Mouse (Mus musculus) forebrain, embryonic 14.5 days (tissue): ENCODE results near the gene Uncx. TPM values are rescaled to one million over a fixed set of nuclear protein-coding genes. Genes with fewer than 3 reads are reported as not detected.
"Not testable (repeated sequence)": the region's sequence is repeated elsewhere in the genome, so short reads cannot be mapped to it uniquely, and the experiment has no call there.

Source experiments
- ATAC-seq: fragments of 200-750 bp; cut with Nextera tagmentation; 2 replicates; pipeline ENCODE4 v1.8.0; 2017; ENCODE audit warnings: mild to moderate bottlenecking, moderate library complexity
- DNase-seq: peaks from one replicate; pipeline ENCODE4 v3.0.0-alpha.2; 2015; ENCODE audit warnings: low spot score
- H3K27ac ChIP-seq: fragments of 300-500 bp; sonication (generic); 2 replicates; pipeline ENCODE4 v1.5.1; 2014; ENCODE audit warnings: low read depth, mild to moderate bottlenecking, control low read depth, low read length, moderate library complexity
- H3K27me3 ChIP-seq: fragments of 300-500 bp; sonication (generic); replicated peaks from 2 replicates; pipeline ENCODE4 v1.6.1; 2014; ENCODE audit warnings: low read length, control low read depth, mixed read lengths; ENCODE audit not compliant: control insufficient read depth, insufficient read depth
- H3K36me3 ChIP-seq: fragments of 300-500 bp; sonication (generic); 2 replicates; pipeline ENCODE4 v1.6.1; 2014; ENCODE audit warnings: low read length, control low read depth; ENCODE audit not compliant: control insufficient read depth, insufficient read depth
- H3K4me1 ChIP-seq: fragments of 300-500 bp; sonication (generic); 2 replicates; pipeline ENCODE4 v1.6.1; 2014; ENCODE audit warnings: antibody characterized with exemption, low read length, control low read depth; ENCODE audit not compliant: control insufficient read depth, insufficient read depth
- H3K4me2 ChIP-seq: fragments of 300-500 bp; sonication (generic); 2 replicates; pipeline ENCODE4 v1.6.1; 2014; ENCODE audit warnings: mild to moderate bottlenecking, control low read depth, low read length
- H3K4me3 ChIP-seq: fragments of 300-500 bp; sonication (generic); 2 replicates; pipeline ENCODE4 v1.5.1; 2014; ENCODE audit warnings: low read depth, low read length, control low read depth
- H3K9ac ChIP-seq: fragments of 300-500 bp; sonication (generic); 2 replicates; pipeline ENCODE4 v1.6.1; 2014; ENCODE audit warnings: mild to moderate bottlenecking, low read length, control low read depth, moderate library complexity
- H3K9me3 ChIP-seq: fragments of 300-500 bp; sonication (generic); replicated peaks from 2 replicates; pipeline ENCODE4 v1.6.1; 2016; ENCODE audit warnings: low read length, control low read depth, mixed read lengths; ENCODE audit not compliant: control insufficient read depth
- WGBS: fragments of 180-500 bp; shearing (Covaris S2); extraction: QIAGEN DNeasy Blood & Tissue Kit; methylation state at CpG from one replicate; pipeline ENCODE4 v1.1.7; 2014; 5-methylcytosine and 5-hydroxymethylcytosine counted together
- polyA plus RNA-seq: library from polyadenylated mRNA; unstranded; fragments of >200 nt; fragmentation: Nextera tagmentation; extraction: Ambion mirVana; gene quantifications from 2 replicates; pipeline ENCODE4 v1.2.1, GENCODE M21; 2014

Gene Uncx
- polyA plus RNA-seq, 1 experiment from 2014 or later: 2.3 TPM

DNA sequence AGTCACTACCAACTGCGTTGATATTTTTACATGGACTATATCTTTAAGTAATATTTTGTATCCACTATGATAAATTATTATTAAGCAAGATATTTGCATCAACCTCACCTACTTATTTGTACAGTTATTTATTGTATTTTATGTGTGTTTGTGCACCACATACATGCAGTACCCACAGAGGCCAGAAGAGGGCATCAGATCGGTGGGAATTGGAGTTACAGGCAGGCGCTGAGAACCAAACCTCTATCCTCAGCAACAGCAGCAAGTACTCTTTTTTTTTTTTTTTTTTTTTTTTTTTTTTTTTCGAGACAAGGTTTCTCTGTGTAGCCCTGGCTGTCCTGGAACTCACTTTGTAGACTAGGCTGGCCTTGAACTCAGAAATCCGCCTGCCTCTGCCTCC is 44.2 kb downstream of the Uncx start:
- H3K9me3 ChIP-seq, H3K27ac ChIP-seq, ATAC-seq, H3K4me3 ChIP-seq, H3K4me2 ChIP-seq, DNase-seq, H3K36me3 ChIP-seq, H3K9ac ChIP-seq, H3K4me1 ChIP-seq: not testable (repeated sequence)
- WGBS: 88% methylated on average over 5 of the region's 5 CpGs
- peaks cover 37% of the 10 kb centered on the region for H3K27me3 ChIP-seq

DNA sequence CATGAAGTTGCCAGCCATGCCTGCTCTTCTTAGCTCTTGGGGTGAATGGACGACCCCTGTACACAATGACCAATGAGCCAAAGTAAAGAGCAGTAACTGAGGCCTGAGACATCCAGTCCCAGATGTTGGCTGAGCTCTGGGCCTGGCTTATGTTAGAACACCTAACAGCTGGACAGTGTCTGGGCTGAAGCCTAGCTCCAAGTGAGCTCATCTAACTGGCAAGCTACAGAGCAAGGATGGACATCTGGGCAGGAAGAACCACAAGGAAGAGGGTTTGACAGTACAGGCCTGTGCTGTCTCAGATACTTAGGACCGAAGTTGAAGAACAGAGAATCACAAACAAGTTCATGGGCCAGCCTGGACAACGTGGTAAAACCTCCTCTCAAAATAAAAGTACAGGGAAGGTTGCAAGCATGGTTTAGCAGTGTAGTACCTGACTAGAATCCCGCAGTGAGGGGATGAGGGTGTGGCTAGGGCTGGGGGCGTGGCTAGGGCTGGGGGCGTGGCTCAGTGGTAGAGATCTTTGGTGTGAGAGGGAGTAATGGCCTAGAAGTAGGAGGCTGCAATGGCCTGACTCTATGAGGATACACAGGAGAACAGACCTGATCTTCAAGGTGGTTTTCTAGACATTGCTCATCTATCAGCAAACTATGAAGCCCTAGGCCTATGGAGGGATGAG is 47.5 kb downstream of the Uncx start:
- not testable (repeated sequence) for H3K36me3 ChIP-seq, DNase-seq, H3K9ac ChIP-seq, ATAC-seq, H3K4me1 ChIP-seq, H3K4me3 ChIP-seq, H3K27ac ChIP-seq, H3K4me2 ChIP-seq, H3K9me3 ChIP-seq
- 47% methylated on average over 6 of the region's 6 CpGs for WGBS
- peaks cover 14% of the 10 kb centered on the region; the same call in 1 of the 2 replicates for H3K27me3 ChIP-seq

DNA sequence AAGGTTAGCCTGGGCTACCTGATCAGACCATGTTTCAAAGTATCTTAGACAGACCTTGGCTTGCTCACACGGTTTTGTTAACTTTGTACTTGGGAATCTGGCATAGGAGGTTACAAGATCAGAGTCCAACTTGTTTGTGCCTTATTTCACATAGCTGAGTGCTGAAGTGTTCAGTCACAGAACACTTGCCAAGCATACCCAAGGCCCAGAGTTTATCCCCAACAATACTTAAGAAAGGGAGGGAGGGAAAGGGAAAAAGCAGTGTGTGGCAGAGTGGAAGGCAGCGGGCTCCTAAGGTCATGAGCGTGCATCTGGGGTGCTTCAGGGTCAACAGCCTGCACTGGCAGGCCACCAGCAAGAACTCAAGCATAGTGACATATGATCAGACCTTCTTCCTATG is 48.7 kb downstream of the Uncx start:
- DNase-seq (no peak), ATAC-seq (no peak)
- no peak overlapping the region for H3K4me3 ChIP-seq
- 0 out of 2 replicates have a peak, but pooled peaks cover 4% of the 10 kb centered on the region for H3K27me3 ChIP-seq
- no peak overlapping the region for H3K9ac ChIP-seq
- peaks cover 7% of the 10 kb centered on the region; the same call in 1 of the 2 replicates for H3K4me1 ChIP-seq
- no peak overlapping the region for H3K4me2 ChIP-seq
- H3K9me3 ChIP-seq: no peaks in the 10 kb centered on the region
- no peaks in the 10 kb centered on the region for H3K36me3 ChIP-seq
- H3K27ac ChIP-seq: no peak overlapping the region
- WGBS: 80% methylated on average over 3 of the region's 3 CpGs

DNA sequence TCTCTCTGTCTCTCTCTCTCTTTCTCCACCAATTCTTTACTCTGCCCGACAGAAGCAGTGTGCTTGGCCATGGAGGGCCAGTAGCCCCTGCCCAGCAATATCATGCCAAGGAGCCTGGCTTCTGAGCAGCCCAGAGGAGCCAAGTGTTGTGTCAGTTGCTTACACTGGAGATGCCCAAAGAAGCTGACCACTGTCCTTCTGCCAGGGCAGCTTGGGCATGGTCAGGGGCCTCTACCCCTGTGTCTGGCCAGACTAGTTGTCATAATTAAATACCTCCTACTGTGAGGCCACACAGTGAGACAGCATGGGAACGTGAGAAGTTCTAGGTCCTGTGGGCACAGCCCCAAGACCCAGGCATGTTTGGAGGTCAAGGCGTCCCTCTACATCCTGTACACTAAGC is 49.6 kb downstream of the Uncx start:
- Histone ChIP-seq H3K9me3 (no peaks in the 10 kb centered on the region), H3K4me3 (no peak overlapping the region), H3K4me1 (peaks cover 7% of the 10 kb centered on the region; the same call in 1 of the 2 replicates), H3K9ac (no peak overlapping the region), H3K36me3 (no peaks in the 10 kb centered on the region), H3K27ac (no peak overlapping the region), H3K4me2 (no peak overlapping the region), H3K27me3 (0 out of 2 replicates have a peak, but pooled peaks cover 4% of the 10 kb centered on the region)
- 78% methylated on average over 3 of the region's 3 CpGs for WGBS
- DNase-seq (no peak), ATAC-seq (no peak)

DNA sequence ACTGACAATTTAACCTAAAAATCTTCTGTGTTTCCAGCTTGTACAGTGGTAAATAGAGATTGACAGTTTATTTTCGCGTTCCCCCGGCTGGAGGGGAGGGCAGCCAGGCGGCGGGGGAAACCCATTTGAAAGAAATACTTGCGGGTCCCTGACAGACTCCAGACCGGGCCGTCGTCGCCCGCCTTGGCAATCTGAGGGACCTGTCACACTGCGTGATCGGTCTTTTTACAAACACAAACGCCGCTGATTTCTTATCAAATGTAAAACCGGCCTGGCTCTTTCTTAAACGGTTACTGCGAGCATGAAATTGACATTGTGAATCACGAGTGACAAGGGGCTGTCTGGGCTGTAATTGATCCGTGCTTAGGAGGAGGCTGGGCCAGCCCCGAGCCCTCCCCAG is 50.5 kb downstream of the Uncx start:
- ATAC-seq: peak; percentile 32; the same call in 1 of the 2 replicates
- Histone ChIP-seq H3K36me3 (no peaks in the 10 kb centered on the region), H3K4me2 (peak overlapping the region; percentile 9; the same call in 1 of the 2 replicates), H3K9ac (peak overlapping the region; percentile 5; the same call in 1 of the 2 replicates), H3K27me3 (0 out of 2 replicates have a peak, but pooled peaks cover 7% of the 10 kb centered on the region), H3K27ac (no peak overlapping the region), H3K4me1 (peaks cover 10% of the 10 kb centered on the region), H3K9me3 (no peaks in the 10 kb centered on the region), H3K4me3 (no peak overlapping the region)
- peak; percentile 49 for DNase-seq
- 19% methylated on average over 21 of the region's 21 CpGs for WGBS

DNA sequence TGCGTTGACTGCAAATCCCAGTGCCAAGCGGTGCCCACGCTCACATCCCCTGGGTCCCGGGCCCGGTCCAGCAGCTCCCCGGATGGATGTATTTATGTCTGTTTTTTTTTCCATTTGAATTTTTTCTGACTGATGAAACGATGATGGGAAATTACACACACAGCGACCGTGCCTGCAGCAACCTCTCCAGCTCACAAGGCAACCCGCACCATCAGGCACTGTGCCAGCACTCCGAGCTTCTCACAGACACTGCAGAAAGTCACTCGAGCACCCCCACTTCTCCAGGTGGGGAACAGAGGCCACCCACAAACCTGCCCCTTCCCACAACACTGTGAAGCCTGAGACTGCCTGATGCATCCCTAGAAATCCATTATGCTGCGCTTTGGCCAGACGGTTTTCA is 51.7 kb downstream of the Uncx start:
- 69% methylated on average over 14 of the region's 14 CpGs for WGBS
- Histone ChIP-seq H3K9me3 (no peaks in the 10 kb centered on the region), H3K9ac (no peak overlapping the region), H3K4me1 (peaks cover 19% of the 10 kb centered on the region), H3K36me3 (no peaks in the 10 kb centered on the region), H3K27me3 (peaks cover 9% of the 10 kb centered on the region), H3K4me3 (no peak overlapping the region), H3K4me2 (no peak overlapping the region), H3K27ac (no peak overlapping the region)
- ATAC-seq (no peak), DNase-seq (peak; percentile 29)

Other genes starting within 250 kb of the Uncx start
- 12.8 and 21.6 TPM in 2 replicates for gene Adap1, start 217.9 kb upstream of the Uncx start, polyA plus RNA-seq
- gene Cox19, start 192.1 kb upstream of the Uncx start, polyA plus RNA-seq: 127 and 155 TPM in 2 replicates
- not detected in 2 replicates for gene Cyp2w1, start 190.9 kb upstream of the Uncx start, polyA plus RNA-seq
- 0.85 and 0.93 TPM in 2 replicates for gene Gpr146, start 165.8 kb upstream of the Uncx start, polyA plus RNA-seq
- gene C130050O18Rik, start 138.2 kb upstream of the Uncx start, polyA plus RNA-seq: 0.18 TPM in 1 of 2 replicates, not detected in the other
- 10.0 and 10.2 TPM in 2 replicates for gene Gper1, start 120.3 kb upstream of the Uncx start, polyA plus RNA-seq
- 14.9 and 15.2 TPM in 2 replicates for gene 3110082I17Rik, start 83.0 kb upstream of the Uncx start, polyA plus RNA-seq
- gene Zfand2a, start 58.9 kb upstream of the Uncx start, polyA plus RNA-seq: 10.1 and 10.7 TPM in 2 replicates
- gene Micall2, start 192.8 kb downstream of the Uncx start, polyA plus RNA-seq: 3.4 and 4.8 TPM in 2 replicates
- 31.8 and 33.2 TPM in 2 replicates for gene Ints1, start 232.2 kb downstream of the Uncx start, polyA plus RNA-seq
- gene Mafk, start 248.0 kb downstream of the Uncx start, polyA plus RNA-seq: 7.5 and 11.7 TPM in 2 replicates